Mouse (Mus musculus): ENCODE measurements around the gene 1110051M20Rik. TPM values are rescaled to one million over a fixed set of nuclear protein-coding genes. Genes with fewer than 3 reads are reported as not detected.

Gene 1110051M20Rik
- polyA plus RNA-seq, 1 experiment = 45.5 TPM

DNA sequence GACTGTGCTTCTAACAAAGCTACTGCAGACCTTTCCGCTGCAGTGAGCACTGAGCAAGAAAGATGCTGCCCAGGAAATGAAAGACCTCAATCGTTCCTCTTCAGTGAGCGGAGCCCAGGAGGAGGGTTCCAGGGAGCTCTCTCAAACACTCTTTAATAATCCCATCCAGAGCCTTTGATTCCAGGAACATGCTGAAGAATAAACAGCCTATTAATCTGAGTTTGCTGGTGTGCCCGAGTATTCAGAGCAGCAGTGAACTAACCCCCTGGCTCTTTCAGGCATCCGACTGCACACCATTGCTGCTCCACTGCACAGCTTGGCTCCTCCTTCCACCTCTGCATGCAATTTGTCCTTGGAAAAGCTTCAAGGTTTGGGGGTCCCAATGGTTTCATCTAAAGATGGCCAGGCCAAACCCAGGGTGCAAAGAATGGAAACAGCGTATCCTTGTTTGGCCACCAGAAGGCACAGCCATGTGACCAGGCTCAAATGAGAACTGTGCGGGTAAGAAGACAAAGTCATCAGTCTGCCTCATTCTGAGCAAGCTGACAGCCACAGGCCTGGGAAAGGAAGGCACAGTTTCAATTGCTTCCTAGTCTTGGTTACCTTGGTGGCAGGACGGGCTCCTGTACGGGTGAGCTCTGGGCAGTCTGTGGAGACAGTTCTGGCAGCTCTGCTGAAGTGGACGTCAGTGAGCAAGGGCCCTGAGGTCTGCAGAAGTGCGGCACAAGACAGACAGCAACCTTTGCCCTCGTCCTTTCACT, 116.4 kb downstream of the 1110051M20Rik start:
- TF ChIP-seq POLR2AphosphoS2 (IDR thresholded peaks at IDR 0.05; ENCODE audit: insufficient read length, low read depth) (no peak), E2F4 (IDR thresholded peaks at IDR 0.05; ENCODE audit: insufficient read depth) (no peak), USF1 (IDR thresholded peaks at IDR 0.05; ENCODE audit: low read depth) (no peak), CEBPB (IDR thresholded peaks at IDR 0.05; ENCODE audit: insufficient read depth, poor library complexity, severe bottlenecking) (no peak), SRF (IDR thresholded peaks at IDR 0.05; ENCODE audit: control insufficient read depth, insufficient read length, low read depth) (no peak), MYOD1 (IDR thresholded peaks at IDR 0.05; ENCODE audit: control insufficient read depth in 1 of 3, insufficient read length in 2 of 3, low read depth in 2 of 3) (no peak), MYOG (IDR thresholded peaks at IDR 0.05; ENCODE audit: control insufficient read depth in 1 of 3, insufficient read depth in 1 of 3, insufficient read length in 2 of 3, low read depth in 2 of 3) (no peak), TCF3 (IDR thresholded peaks at IDR 0.05; ENCODE audit: insufficient read length, low read depth) (no peak)
- no peaks in the 10 kb centered on the region for H3K27me3 ChIP-seq (ENCODE audit: control insufficient read depth, insufficient read depth, insufficient read length)
- no peak overlapping the region for H3K4me3 ChIP-seq
- no peak overlapping the region for H3ac ChIP-seq (ENCODE audit: control insufficient read depth, insufficient read length)
- H3K4me2 ChIP-seq (ENCODE audit: low read depth) = no peak overlapping the region
- no peaks in the 10 kb centered on the region for H3K36me3 ChIP-seq (ENCODE audit: control insufficient read depth, insufficient read depth)
- H3K79me2 ChIP-seq (ENCODE audit: control insufficient read depth, insufficient read depth) = no peaks in the 10 kb centered on the region

DNA sequence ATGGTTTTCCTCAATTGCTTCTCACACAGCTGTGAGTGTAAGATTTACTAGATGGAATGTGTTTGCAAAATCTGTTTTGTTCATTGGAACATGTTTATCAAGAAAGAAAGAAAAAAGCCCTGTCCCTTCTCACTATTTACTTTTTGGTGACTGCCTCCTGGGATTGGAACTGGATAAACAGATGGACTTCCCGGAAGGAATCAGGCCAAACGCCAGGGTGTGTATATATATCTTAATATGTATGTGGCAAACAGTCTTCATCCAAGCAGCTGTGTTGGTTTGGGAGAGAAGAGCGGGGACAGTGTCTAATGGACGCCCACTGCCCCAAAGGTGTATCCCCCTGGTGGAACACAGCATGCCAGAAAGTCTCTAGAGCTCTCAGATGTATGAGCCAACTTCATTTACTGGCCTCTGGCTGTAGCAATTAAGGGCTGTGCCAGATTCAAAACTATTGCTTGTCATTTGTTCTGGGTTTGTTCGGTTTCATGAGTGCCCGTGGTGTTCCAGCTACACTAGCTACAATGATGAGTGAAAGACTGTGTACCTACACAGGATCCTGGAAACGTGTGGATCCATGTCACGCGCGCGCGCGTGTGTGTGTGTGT, 117.7 kb downstream of the 1110051M20Rik start:
- Histone ChIP-seq H3ac (ENCODE audit: control insufficient read depth, insufficient read length) (no peak overlapping the region), H3K4me2 (ENCODE audit: low read depth) (no peak overlapping the region), H3K79me2 (ENCODE audit: control insufficient read depth, insufficient read depth) (no peaks in the 10 kb centered on the region), H3K27me3 (ENCODE audit: control insufficient read depth, insufficient read depth, insufficient read length) (no peaks in the 10 kb centered on the region), H3K4me3 (no peak overlapping the region), H3K36me3 (ENCODE audit: control insufficient read depth, insufficient read depth) (no peaks in the 10 kb centered on the region)
- no peak for TF ChIP-seq MYOG (IDR thresholded peaks at IDR 0.05; ENCODE audit: control insufficient read depth in 1 of 3, insufficient read depth in 1 of 3, insufficient read length in 2 of 3, low read depth in 2 of 3)
- TF ChIP-seq POLR2AphosphoS2 (IDR thresholded peaks at IDR 0.05; ENCODE audit: insufficient read length, low read depth) = no peak
- TF ChIP-seq POLR2A (IDR thresholded peaks at IDR 0.05; ENCODE audit: insufficient read length, low read depth) = no peak
- no peak for TF ChIP-seq SRF (IDR thresholded peaks at IDR 0.05; ENCODE audit: control insufficient read depth, insufficient read length, low read depth)
- TF ChIP-seq TCF12 (IDR thresholded peaks at IDR 0.05; ENCODE audit: insufficient read depth, poor library complexity, severe bottlenecking) = no peak
- TF ChIP-seq E2F4 (IDR thresholded peaks at IDR 0.05; ENCODE audit: insufficient read depth) = no peak
- TF ChIP-seq MAX (IDR thresholded peaks at IDR 0.05; ENCODE audit: low read depth) = no peak
- TF ChIP-seq REST (IDR thresholded peaks at IDR 0.05; ENCODE audit: insufficient read depth, insufficient read length) = no peak
- no peak for TF ChIP-seq TCF3 (IDR thresholded peaks at IDR 0.05; ENCODE audit: insufficient read length, low read depth)
- TF ChIP-seq CEBPB (IDR thresholded peaks at IDR 0.05; ENCODE audit: insufficient read depth, poor library complexity, severe bottlenecking) = no peak
- no peak for TF ChIP-seq USF1 (IDR thresholded peaks at IDR 0.05; ENCODE audit: low read depth)
- TF ChIP-seq MYOD1 (IDR thresholded peaks at IDR 0.05; ENCODE audit: control insufficient read depth in 1 of 3, insufficient read length in 2 of 3, low read depth in 2 of 3) = no peak

- H3K27me3 ChIP-seq (ENCODE audit: control insufficient read depth, insufficient read depth, insufficient read length) = no peaks in the 10 kb centered on the region
- H3K79me2 ChIP-seq (ENCODE audit: control insufficient read depth, insufficient read depth) = no peaks in the 10 kb centered on the region
- no peak overlapping the region for H3ac ChIP-seq (ENCODE audit: control insufficient read depth, insufficient read length)
- H3K36me3 ChIP-seq (ENCODE audit: control insufficient read depth, insufficient read depth) = no peaks in the 10 kb centered on the region
- no peak overlapping the region for H3K4me2 ChIP-seq (ENCODE audit: low read depth)
- no peak overlapping the region for H3K4me3 ChIP-seq
- TF ChIP-seq MYOD1 (IDR thresholded peaks at IDR 0.05; ENCODE audit: control insufficient read depth in 1 of 3, insufficient read length in 2 of 3, low read depth in 2 of 3) (no peak), E2F4 (IDR thresholded peaks at IDR 0.05; ENCODE audit: insufficient read depth) (no peak), SRF (IDR thresholded peaks at IDR 0.05; ENCODE audit: control insufficient read depth, insufficient read length, low read depth) (no peak), POLR2AphosphoS2 (IDR thresholded peaks at IDR 0.05; ENCODE audit: insufficient read length, low read depth) (no peak), REST (IDR thresholded peaks at IDR 0.05; ENCODE audit: insufficient read depth, insufficient read length) (no peak), MAX (IDR thresholded peaks at IDR 0.05; ENCODE audit: low read depth) (no peak), POLR2A (IDR thresholded peaks at IDR 0.05; ENCODE audit: insufficient read length, low read depth) (no peak), CEBPB (IDR thresholded peaks at IDR 0.05; ENCODE audit: insufficient read depth, poor library complexity, severe bottlenecking) (no peak), MYOG (IDR thresholded peaks at IDR 0.05; ENCODE audit: control insufficient read depth in 1 of 3, insufficient read depth in 1 of 3, insufficient read length in 2 of 3, low read depth in 2 of 3) (no peak), TCF3 (IDR thresholded peaks at IDR 0.05; ENCODE audit: insufficient read length, low read depth) (no peak), TCF12 (IDR thresholded peaks at IDR 0.05; ENCODE audit: insufficient read depth, poor library complexity, severe bottlenecking) (no peak), USF1 (IDR thresholded peaks at IDR 0.05; ENCODE audit: low read depth) (no peak)
Measured at GRCm38 (mm10) chr2:91324761-91325421, 119.6 kb downstream of the 1110051M20Rik start.

GRCm38 (mm10) chr2:91324346-91324745, 120.2 kb downstream of the 1110051M20Rik start:
- Histone ChIP-seq H3ac (ENCODE audit: control insufficient read depth, insufficient read length) (no peak overlapping the region), H3K27me3 (ENCODE audit: control insufficient read depth, insufficient read depth, insufficient read length) (no peaks in the 10 kb centered on the region), H3K79me2 (ENCODE audit: control insufficient read depth, insufficient read depth) (no peaks in the 10 kb centered on the region), H3K4me2 (ENCODE audit: low read depth) (no peak overlapping the region), H3K4me3 (no peak overlapping the region), H3K36me3 (ENCODE audit: control insufficient read depth, insufficient read depth) (no peaks in the 10 kb centered on the region)
- TF ChIP-seq E2F4 (IDR thresholded peaks at IDR 0.05; ENCODE audit: insufficient read depth) = no peak
- TF ChIP-seq MAX (IDR thresholded peaks at IDR 0.05; ENCODE audit: low read depth) = no peak
- TF ChIP-seq POLR2A (IDR thresholded peaks at IDR 0.05; ENCODE audit: insufficient read length, low read depth) = no peak
- no peak for TF ChIP-seq POLR2AphosphoS2 (IDR thresholded peaks at IDR 0.05; ENCODE audit: insufficient read length, low read depth)
- TF ChIP-seq REST (IDR thresholded peaks at IDR 0.05; ENCODE audit: insufficient read depth, insufficient read length) = no peak
- no peak for TF ChIP-seq TCF12 (IDR thresholded peaks at IDR 0.05; ENCODE audit: insufficient read depth, poor library complexity, severe bottlenecking)
- no peak for TF ChIP-seq MYOG (IDR thresholded peaks at IDR 0.05; ENCODE audit: control insufficient read depth in 1 of 3, insufficient read depth in 1 of 3, insufficient read length in 2 of 3, low read depth in 2 of 3)
- no peak for TF ChIP-seq USF1 (IDR thresholded peaks at IDR 0.05; ENCODE audit: low read depth)
- no peak for TF ChIP-seq SRF (IDR thresholded peaks at IDR 0.05; ENCODE audit: control insufficient read depth, insufficient read length, low read depth)
- TF ChIP-seq TCF3 (IDR thresholded peaks at IDR 0.05; ENCODE audit: insufficient read length, low read depth) = no peak
- no peak for TF ChIP-seq MYOD1 (IDR thresholded peaks at IDR 0.05; ENCODE audit: control insufficient read depth in 1 of 3, insufficient read length in 2 of 3, low read depth in 2 of 3)
- TF ChIP-seq CEBPB (IDR thresholded peaks at IDR 0.05; ENCODE audit: insufficient read depth, poor library complexity, severe bottlenecking) = no peak
